Mouse (Mus musculus): ENCODE data around the gene AC140267.1.

Gene AC140267.1

DNA sequence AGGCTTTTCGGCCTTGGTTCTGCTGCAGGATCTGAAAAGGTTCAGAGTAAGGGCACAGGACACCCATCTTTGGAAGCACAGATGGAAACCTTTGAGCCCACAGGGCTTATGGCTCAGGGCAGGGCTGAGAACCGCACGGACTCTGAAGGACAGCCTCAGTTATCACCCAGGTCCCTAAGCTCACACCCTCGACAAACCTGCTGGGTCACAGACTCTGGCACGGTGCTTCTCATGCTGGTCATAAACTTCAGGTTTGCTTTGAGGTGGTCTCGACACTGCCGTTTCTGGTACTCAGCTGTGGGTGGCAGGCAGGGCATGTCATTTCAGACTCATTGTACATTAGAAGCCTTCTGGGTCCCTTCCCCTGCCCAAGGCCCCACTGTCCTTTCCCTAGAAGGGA lies 25.5 kb downstream of the AC140267.1 start:
- no peak for DNase-seq (ENCODE audit: low spot score in 2 of 2)

DNA sequence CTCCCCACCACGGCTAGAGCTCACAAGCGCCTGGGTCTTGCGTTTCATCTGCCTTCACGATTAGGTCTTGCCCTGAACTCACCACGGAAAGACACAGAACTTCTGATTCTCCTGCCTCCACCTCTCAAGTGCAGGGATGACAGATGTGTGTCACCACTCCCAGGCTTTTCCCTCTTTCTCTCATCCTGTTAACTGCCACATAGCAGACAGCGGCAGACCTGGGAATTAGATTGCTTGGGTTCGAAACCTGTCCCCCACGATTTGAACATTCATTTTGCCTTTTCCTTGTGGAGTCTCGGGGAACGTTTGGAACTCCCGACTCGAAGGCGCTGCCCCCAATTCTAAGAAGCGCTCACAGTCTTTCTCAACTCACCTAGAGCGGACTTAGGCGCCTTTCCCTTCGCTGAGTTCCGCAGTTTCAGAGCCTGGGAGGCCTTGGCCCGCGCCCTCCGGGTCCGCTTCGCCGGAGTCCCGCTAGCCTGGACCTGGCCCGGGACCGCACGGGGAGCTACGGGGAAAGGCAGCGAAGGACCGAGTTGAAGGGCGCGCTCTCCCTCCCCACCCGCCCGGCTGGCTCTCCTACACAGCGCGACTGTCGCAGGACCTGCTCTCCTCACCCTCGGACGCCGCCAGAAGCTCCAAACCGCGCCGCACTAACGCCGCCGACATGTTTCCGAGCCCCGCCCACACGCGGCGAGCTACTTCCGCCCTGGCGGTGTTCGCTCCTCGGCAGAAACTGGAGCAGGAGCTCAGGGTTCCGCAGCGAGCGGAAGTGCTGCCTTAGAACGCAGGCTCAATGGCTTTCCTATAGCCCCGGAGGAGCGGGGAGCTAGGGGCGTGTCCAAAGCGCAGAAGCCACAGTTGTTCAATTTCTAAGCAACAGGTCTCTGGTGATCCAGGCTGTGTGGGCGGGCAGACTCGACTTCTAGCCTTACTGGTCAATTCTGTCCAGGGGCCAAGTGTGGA lies 28.3 kb downstream of the AC140267.1 start, which contains the start of gene Rps19bp1:
Gene Rps19bp1 (minus strand): TSS at position 706 of the 966 bp plus-strand sequence.
- peak; percentile 88 to 90 for DNase-seq (ENCODE audit: low spot score in 2 of 2)

DNA sequence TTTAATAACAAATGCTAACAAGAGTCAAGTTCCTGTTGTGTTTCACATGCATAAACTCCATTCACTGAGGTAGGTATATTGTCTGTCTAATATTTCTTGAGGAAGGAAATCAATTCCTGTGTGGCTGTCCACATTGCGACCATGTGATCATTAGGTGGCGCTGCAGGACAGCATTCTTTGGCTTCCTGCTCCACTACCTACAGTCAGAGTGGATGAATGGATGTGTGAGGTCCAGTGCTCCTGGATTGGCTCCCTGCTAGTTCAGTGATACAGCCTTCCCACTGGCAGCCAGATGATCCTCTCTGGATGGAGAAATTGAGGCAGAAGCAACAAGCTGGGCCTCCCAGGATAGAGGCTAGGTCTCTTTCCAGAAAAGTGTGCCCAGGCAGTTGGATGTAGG lies 30.6 kb downstream of the AC140267.1 start:
- DNase-seq (ENCODE audit: low spot score in 2 of 2), result peak; percentile 90 to 93

DNA sequence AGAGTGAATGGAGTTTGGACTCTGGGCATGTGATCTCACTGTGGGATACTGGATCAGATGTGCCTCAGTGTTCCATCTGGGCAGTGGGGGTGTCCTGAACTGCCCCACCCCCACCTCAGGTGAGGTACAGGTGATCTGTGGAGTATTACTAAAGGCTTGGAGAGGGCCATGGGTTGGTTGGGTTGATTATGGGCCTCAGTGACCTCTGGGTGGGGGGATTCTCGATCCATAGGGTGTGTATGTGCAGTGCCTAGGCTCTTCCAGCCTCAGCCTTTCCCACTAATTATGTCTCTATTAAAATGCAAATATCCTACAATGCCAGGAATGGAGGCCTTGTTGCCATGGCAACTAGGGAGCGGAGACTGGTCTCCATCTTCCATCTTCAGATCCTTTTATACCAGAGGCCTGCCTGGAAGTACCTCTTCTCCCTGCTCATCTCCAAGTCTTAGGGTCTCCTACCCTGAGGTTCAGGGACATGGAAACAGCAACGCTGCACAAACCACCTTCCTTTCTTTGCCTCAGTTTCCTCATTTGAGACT lies 36.3 kb downstream of the AC140267.1 start:
- no peak for DNase-seq (ENCODE audit: low spot score in 2 of 2)

DNA sequence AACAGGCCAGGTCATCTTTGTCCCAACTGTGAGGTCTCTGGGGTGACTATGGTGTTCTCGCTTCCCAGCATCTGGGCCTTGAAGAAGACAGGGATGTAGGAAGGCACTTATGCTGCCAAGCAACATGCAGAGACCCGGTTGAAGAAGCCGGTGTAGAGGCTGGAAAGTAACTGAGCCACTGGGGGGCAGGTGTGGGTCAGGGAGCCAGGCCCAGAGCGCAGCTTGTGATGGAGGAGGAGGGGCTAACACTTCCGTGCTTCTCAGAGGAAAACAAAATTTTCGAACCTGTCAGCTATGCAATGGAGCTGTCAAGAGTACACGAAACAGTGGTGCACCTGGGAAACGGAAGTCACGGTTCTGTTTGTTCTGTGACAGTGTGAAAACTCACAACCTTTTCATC lies 41.5 kb downstream of the AC140267.1 start:
- DNase-seq (ENCODE audit: low spot score in 2 of 2), result no peak

DNA sequence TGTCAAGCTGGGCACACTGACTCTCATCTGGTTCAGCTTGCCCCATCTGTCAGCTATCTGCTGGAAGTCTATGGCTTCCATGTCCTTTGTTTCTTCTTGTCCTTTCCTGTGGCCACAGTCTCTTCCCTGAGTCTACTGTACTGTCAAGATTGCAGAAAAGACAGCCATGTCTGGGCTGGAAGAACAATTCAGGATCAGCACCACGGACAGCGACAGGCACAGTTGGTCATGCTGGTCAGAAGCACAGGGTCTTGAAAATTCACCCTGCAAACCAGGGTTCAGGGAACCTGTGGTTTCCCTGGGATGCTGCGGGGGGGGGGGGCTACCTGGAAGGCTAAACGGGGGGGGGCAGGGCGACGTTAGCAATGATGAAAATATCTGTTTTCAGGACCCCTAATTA lies 42.0 kb downstream of the AC140267.1 start:
- DNase-seq (ENCODE audit: low spot score in 2 of 2), result no peak

DNA sequence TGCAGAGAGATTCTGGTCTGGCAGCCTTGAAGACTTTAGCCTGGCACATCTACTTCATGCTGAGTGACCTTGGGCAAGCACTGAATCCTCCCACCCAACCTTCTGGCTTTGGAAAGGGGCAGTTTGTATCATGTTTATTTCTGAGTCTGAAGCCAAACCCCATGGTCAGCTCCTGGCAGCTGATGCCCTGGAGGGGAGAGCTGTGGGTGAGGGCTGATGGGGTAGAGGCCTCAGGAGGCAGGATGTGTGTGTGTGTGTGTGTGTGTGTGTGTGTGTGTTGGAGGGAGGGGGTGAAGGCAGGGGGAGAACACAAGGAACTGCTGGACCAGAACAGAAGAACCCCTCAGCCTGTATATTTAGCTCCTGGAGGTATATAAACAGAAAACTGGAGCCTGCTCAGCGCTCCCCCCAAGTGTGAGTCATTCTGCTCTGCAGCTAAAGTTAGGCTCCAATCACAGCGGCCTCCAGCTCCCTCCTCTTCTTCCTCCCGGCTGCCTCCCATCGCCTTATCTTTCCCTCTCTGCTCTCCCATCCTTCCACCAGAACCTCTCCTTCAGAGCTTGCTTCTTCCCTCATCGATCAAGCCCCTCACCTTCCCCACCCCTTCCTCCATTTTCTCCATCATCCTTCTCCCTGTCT lies 42.6 kb downstream of the AC140267.1 start:
- DNase-seq (ENCODE audit: low spot score in 2 of 2), result peak; percentile 78

DNA sequence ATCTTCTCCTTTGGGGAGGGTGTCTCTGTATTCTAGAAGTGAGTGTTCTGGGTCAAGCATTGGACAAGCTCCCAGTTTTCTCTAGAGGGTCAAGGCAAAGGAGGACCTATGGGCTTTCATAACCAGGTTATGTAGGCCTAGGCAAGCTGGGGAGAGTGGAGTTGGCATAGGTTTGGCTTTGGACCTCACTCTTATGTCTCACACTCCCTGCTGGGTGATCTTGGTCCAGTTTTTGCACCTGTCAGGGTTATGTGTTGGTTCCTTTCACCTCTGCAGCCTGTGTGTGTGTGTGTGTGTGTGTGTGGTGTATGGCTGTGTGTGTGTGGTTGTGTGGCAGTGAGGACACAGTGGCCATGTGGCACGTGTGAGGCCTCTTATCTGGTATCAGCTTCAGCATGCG lies 43.4 kb downstream of the AC140267.1 start:
- DNase-seq (ENCODE audit: low spot score in 2 of 2), result peak in 1 of 2 experiments; percentile 35

DNA sequence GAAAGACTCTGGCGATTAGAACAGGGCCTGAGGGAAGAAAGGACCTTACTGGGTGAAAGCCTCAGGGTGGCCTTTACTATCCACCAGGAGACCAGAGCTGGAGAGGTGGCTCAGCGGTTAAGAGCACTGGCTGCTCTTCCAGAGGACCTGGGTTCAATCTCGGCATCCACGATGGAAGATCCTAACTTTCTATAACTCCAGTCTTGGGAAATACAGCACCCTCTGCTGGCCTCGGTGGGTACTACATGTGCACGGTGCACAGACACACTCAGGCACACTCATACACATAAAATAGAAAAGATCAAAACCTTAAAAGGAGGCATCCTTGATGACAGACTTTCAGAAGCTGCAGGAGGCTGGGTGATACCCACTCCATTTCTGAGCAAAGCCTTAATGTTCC lies 45.0 kb downstream of the AC140267.1 start:
- DNase-seq (ENCODE audit: low spot score in 2 of 2), result peak; percentile 51 to 53

All from right cerebral cortex, adult 2 months (tissue).